Mouse (Mus musculus) thymus, adult 2 months (tissue): ENCODE measurements at regions not wholly inside any gene's neighbourhood (a gene's known extent, or its start where the extent isn't known, plus 50 kb on each side); places are given as distances from the start of the nearest gene placed in this dataset.

Experiments used
- CTCF ChIP-seq: fragments of 200-500 bp; IDR thresholded peaks from 2 replicates; pipeline ENCODE4 v1.5.1; 2012; ENCODE audit warnings: mild to moderate bottlenecking, control low read depth, low read length, moderate library complexity, borderline replicate concordance; ENCODE audit not compliant: control insufficient read depth, poor library complexity, insufficient read depth; ENCODE audit errors: extremely low read depth
- POLR2A ChIP-seq: fragments of 200-500 bp; IDR thresholded peaks from 2 replicates; pipeline ENCODE4 v1.6.1; 2012; ENCODE audit warnings: mild to moderate bottlenecking, low read length, control low read depth, moderate library complexity; ENCODE audit not compliant: control insufficient read depth, poor library complexity, insufficient read depth; ENCODE audit errors: extremely low read depth

DNA sequence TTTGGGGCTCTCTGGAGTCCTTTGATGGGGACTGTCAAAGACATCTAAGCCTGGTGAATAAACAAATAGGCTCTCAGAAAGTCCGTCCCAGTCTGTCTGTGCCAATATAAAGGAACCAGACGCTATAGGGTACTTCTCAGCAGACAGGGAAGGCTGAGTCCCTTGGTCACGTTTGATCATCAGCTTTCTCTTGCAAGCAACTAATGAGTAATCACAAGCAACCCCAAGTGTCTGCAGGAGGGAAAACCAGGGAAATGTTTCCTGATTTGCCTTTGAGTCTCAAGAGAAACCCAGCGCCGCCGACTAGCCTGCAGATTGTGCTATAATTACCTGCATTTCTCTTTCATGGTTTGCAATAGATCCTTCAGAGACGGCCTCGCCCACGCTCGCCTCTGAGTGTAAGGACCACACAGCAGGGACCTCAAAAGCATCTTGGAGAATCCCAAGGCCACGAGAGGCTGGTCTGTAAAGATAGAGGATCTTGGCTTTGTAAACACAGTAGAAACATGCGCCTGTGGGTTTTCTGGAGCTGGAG lies 112.6 kb downstream of the Map3k7 start:
- TF ChIP-seq CTCF (no peak), POLR2A (no peak)
